Mouse (Mus musculus): ENCODE measurements around the gene Gfer. TPM values are rescaled to one million over a fixed set of nuclear protein-coding genes. Genes with fewer than 3 reads are reported as not detected.

Gene Gfer
- polyA plus RNA-seq, 1 experiment, result 144 TPM

- Histone ChIP-seq H3K27ac (ENCODE audit: control insufficient read depth, insufficient read depth, low read depth, low read length) (peak within 1 kb of the TSS; percentile 60; the same call in 1 of the 2 replicates), H3K4me3 (ENCODE audit: control insufficient read depth, low read depth, low read length) (peak within 1 kb of the TSS; percentile 81), H3K4me1 (ENCODE audit: control insufficient read depth, insufficient read depth, low read length) (peaks cover 15% of the 10 kb centered on the region)
Measured at GRCm38 (mm10) chr17:24650070-24650616, 45.8 kb downstream of the Gfer start, which contains the start of gene Slc9a3r2. TSS of gene Slc9a3r2 (minus strand) at chr17:24650327.

GRCm38 (mm10) chr17:24649581-24650069 is 46.3 kb downstream of the Gfer start:
- H3K4me3 ChIP-seq (ENCODE audit: control insufficient read depth, low read depth, low read length), result peak overlapping the region; percentile 81
- H3K4me1 ChIP-seq (ENCODE audit: control insufficient read depth, insufficient read depth, low read length), result peaks cover 16% of the 10 kb centered on the region
- H3K27ac ChIP-seq (ENCODE audit: control insufficient read depth, insufficient read depth, low read depth, low read length), result peak overlapping the region; percentile 60; the same call in 1 of the 2 replicates
- H3K36me3 ChIP-seq (ENCODE audit: control insufficient read depth, insufficient read depth, low read length), result no peaks in the 10 kb centered on the region
- TF ChIP-seq POLR2A (IDR thresholded peaks at IDR 0.05; ENCODE audit: control insufficient read depth, low read depth, low read length) (no peak), CTCF (IDR thresholded peaks at IDR 0.05; ENCODE audit: control insufficient read depth, insufficient read depth, insufficient replicate concordance, low read depth, low read length) (no peak)
- H3K27me3 ChIP-seq (ENCODE audit: control insufficient read depth, insufficient read depth, low read length), result no peaks in the 10 kb centered on the region

More at GRCm38 (mm10) chr17:24650070-24650616, 45.8 kb downstream of the Gfer start, which contains the start of gene Slc9a3r2:
- TF ChIP-seq POLR2A (IDR thresholded peaks at IDR 0.05; ENCODE audit: control insufficient read depth, low read depth, low read length), result no peak
- no peak for TF ChIP-seq CTCF (IDR thresholded peaks at IDR 0.05; ENCODE audit: control insufficient read depth, insufficient read depth, insufficient replicate concordance, low read depth, low read length)
- no peaks in the 10 kb centered on the region for H3K27me3 ChIP-seq (ENCODE audit: control insufficient read depth, insufficient read depth, low read length)
- no peaks in the 10 kb centered on the region for H3K36me3 ChIP-seq (ENCODE audit: control insufficient read depth, insufficient read depth, low read length)

DNA sequence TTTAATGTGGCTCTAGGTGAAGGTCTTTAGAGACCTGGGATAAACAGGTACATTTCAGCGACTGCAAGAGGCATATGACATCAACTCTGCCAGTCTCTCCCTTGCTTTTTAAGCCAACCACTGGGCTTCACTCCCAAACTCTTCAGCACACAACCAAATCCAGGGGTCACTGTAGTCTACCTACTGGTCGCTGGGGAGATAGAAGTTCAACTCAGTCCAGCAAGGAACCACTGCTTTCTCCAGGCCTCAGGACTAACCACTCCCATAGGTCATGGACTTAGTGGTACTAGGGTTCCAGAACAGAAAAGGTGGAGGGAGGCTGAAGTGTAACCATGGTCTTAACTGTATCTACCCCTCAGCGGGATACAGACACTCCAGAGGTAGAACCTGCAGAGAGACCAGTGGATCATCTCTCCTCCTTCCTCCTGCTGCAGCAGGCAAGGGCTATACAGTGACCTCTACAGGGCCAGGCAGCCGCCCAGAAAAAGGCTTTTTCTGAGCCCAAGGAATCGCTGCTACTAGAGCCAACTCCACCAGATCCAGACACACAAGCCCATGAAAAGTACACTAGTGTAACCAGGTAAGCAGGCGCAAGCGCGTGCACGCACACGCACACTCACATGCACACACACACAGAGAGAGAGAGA is 47.1 kb downstream of the Gfer start:
- H3K4me1 ChIP-seq (ENCODE audit: control insufficient read depth, insufficient read depth, low read length), result peaks cover 17% of the 10 kb centered on the region
- H3K27ac ChIP-seq (ENCODE audit: control insufficient read depth, insufficient read depth, low read depth, low read length), result no peak overlapping the region
- no peaks in the 10 kb centered on the region for H3K36me3 ChIP-seq (ENCODE audit: control insufficient read depth, insufficient read depth, low read length)
- H3K4me3 ChIP-seq (ENCODE audit: control insufficient read depth, low read depth, low read length), result peak overlapping the region; percentile 1; the same call in 1 of the 2 replicates
- TF ChIP-seq POLR2A (IDR thresholded peaks at IDR 0.05; ENCODE audit: control insufficient read depth, low read depth, low read length) (no peak), CTCF (IDR thresholded peaks at IDR 0.05; ENCODE audit: control insufficient read depth, insufficient read depth, insufficient replicate concordance, low read depth, low read length) (no peak)
- no peaks in the 10 kb centered on the region for H3K27me3 ChIP-seq (ENCODE audit: control insufficient read depth, insufficient read depth, low read length)

DNA sequence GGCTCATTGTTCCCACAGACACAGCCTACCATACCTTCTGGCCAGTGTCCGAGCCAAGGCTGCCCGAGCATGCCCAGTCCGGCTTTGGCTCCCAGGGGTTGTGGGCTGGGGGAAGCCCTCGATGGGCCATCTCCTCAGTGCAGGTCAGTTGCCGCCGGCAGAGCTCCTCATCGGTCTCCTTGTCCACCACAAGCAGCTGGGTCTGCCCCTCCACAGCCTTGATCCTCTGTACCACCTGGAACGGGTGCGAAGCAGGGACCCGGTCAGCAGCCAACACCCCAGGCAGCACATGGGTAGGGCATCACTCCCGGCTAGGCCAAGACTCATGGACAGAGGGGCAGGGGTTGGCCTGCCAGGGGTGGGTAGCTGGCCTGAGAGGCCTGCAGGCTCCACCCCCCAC is 48.5 kb downstream of the Gfer start:
- Histone ChIP-seq H3K27ac (ENCODE audit: control insufficient read depth, insufficient read depth, low read depth, low read length) (no peak overlapping the region), H3K36me3 (ENCODE audit: control insufficient read depth, insufficient read depth, low read length) (no peaks in the 10 kb centered on the region), H3K4me3 (ENCODE audit: control insufficient read depth, low read depth, low read length) (no peak overlapping the region), H3K4me1 (ENCODE audit: control insufficient read depth, insufficient read depth, low read length) (peaks cover 15% of the 10 kb centered on the region), H3K27me3 (ENCODE audit: control insufficient read depth, insufficient read depth, low read length) (no peaks in the 10 kb centered on the region)
- no peak for TF ChIP-seq POLR2A (IDR thresholded peaks at IDR 0.05; ENCODE audit: control insufficient read depth, low read depth, low read length)
- TF ChIP-seq CTCF (IDR thresholded peaks at IDR 0.05; ENCODE audit: control insufficient read depth, insufficient read depth, insufficient replicate concordance, low read depth, low read length), result no peak

DNA sequence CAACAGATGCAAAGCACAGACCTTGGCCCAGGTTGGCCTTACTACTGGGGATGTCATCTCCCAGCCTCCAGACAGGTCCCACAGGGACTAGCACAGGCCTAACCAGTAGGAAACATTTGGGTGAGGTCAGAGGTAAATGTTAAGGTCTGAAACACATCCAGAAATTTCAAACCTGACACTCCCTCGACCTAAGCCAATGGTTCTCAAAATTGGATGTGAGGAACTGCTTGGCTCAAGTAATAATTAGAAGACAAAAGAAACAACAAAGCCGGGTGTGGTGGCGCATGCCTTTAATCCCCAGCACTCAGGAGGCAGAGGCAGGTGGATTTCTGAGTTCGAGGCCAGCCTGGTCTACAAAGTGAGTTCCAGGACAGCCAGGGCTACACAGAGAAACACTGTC is 49.6 kb downstream of the Gfer start:
- Histone ChIP-seq H3K36me3 (ENCODE audit: control insufficient read depth, insufficient read depth, low read length) (no peaks in the 10 kb centered on the region), H3K27me3 (ENCODE audit: control insufficient read depth, insufficient read depth, low read length) (no peaks in the 10 kb centered on the region), H3K27ac (ENCODE audit: control insufficient read depth, insufficient read depth, low read depth, low read length) (no peak overlapping the region)

GRCm38 (mm10) chr17:24645916-24646315 is 50.0 kb downstream of the Gfer start:
- H3K36me3 ChIP-seq (ENCODE audit: control insufficient read depth, insufficient read depth, low read length), result no peaks in the 10 kb centered on the region
- TF ChIP-seq POLR2A (IDR thresholded peaks at IDR 0.05; ENCODE audit: control insufficient read depth, low read depth, low read length), result no peak
- TF ChIP-seq CTCF (IDR thresholded peaks at IDR 0.05; ENCODE audit: control insufficient read depth, insufficient read depth, insufficient replicate concordance, low read depth, low read length), result no peak
- H3K4me1 ChIP-seq (ENCODE audit: control insufficient read depth, insufficient read depth, low read length), result peaks cover 15% of the 10 kb centered on the region
- H3K27ac ChIP-seq (ENCODE audit: control insufficient read depth, insufficient read depth, low read depth, low read length), result no peak overlapping the region
- H3K27me3 ChIP-seq (ENCODE audit: control insufficient read depth, insufficient read depth, low read length), result no peaks in the 10 kb centered on the region
- H3K4me3 ChIP-seq (ENCODE audit: control insufficient read depth, low read depth, low read length), result no peak overlapping the region

More for the DNA sequence above, 49.6 kb downstream of the Gfer start:
- TF ChIP-seq CTCF (IDR thresholded peaks at IDR 0.05; ENCODE audit: control insufficient read depth, insufficient read depth, insufficient replicate concordance, low read depth, low read length) (no peak), POLR2A (IDR thresholded peaks at IDR 0.05; ENCODE audit: control insufficient read depth, low read depth, low read length) (no peak)
- Histone ChIP-seq H3K4me1 (ENCODE audit: control insufficient read depth, insufficient read depth, low read length) (peaks cover 15% of the 10 kb centered on the region), H3K4me3 (ENCODE audit: control insufficient read depth, low read depth, low read length) (no peak overlapping the region)
